Mouse (Mus musculus): ENCODE results near the gene Itk. TPM values are rescaled to one million over a fixed set of nuclear protein-coding genes. Genes with fewer than 3 reads are reported as not detected.

Itk gene
- polyA plus RNA-seq, 1 experiment from 2014 or later, result 0.05 TPM

GRCm38 (mm10) chr11:46278709-46279108 is 110.6 kb downstream of the Itk start:
- Histone ChIP-seq H3K4me1 (replicated peaks; ENCODE audit: control insufficient read depth, insufficient read depth) (no peaks in the 10 kb centered on the region), H3K4me3 (ENCODE audit: low read depth, low read length) (no peak overlapping the region), H3K27ac (replicated peaks) (no peak overlapping the region), H3K36me3 (ENCODE audit: control insufficient read depth, insufficient read depth, low read length) (no peaks in the 10 kb centered on the region), H3K4me2 (replicated peaks; ENCODE audit: low read depth) (no peak overlapping the region), H3K27me3 (ENCODE audit: control insufficient read depth, insufficient read depth, low read length) (no peaks in the 10 kb centered on the region), H3K9ac (ENCODE audit: low read length) (no peak overlapping the region), H3K9me3 (ENCODE audit: control insufficient read depth, low read length) (no peaks in the 10 kb centered on the region)
- ATAC-seq (ENCODE audit: low FRiP score, low TSS enrichment) (no peak), DNase-seq (ENCODE audit: low spot score) (no peak)
- WGBS, result 93% methylated on average over 12 of the region's 12 CpGs
- TF ChIP-seq CTCF (IDR thresholded peaks at IDR 0.05; ENCODE audit: low read depth) (no peak), EP300 (optimal IDR thresholded peaks at IDR 0.05) (no peak)

GRCm38 (mm10) chr11:46278140-46278539 is 111.2 kb downstream of the Itk start:
- no peaks in the 10 kb centered on the region for H3K4me1 ChIP-seq (replicated peaks; ENCODE audit: control insufficient read depth, insufficient read depth)
- H3K36me3 ChIP-seq (ENCODE audit: control insufficient read depth, insufficient read depth, low read length), result no peaks in the 10 kb centered on the region
- H3K27me3 ChIP-seq (ENCODE audit: control insufficient read depth, insufficient read depth, low read length), result no peaks in the 10 kb centered on the region
- DNase-seq (ENCODE audit: low spot score) (no peak), ATAC-seq (ENCODE audit: low FRiP score, low TSS enrichment) (no peak)
- TF ChIP-seq CTCF (IDR thresholded peaks at IDR 0.05; ENCODE audit: low read depth) (no peak), EP300 (optimal IDR thresholded peaks at IDR 0.05) (no peak)
- no peak overlapping the region for H3K4me3 ChIP-seq (ENCODE audit: low read depth, low read length)
- no peak overlapping the region for H3K27ac ChIP-seq (replicated peaks)
- WGBS, result 88% methylated on average over 5 of the region's 5 CpGs
- no peak overlapping the region for H3K4me2 ChIP-seq (replicated peaks; ENCODE audit: low read depth)
- no peaks in the 10 kb centered on the region for H3K9me3 ChIP-seq (ENCODE audit: control insufficient read depth, low read length)
- no peak overlapping the region for H3K9ac ChIP-seq (ENCODE audit: low read length)

GRCm38 (mm10) chr11:46276778-46277177 is 112.5 kb downstream of the Itk start:
- DNase-seq (ENCODE audit: low spot score) (peak; percentile 56), ATAC-seq (ENCODE audit: low FRiP score, low TSS enrichment) (peak; percentile 41)
- TF ChIP-seq EP300 (optimal IDR thresholded peaks at IDR 0.05) (no peak), CTCF (IDR thresholded peaks at IDR 0.05; ENCODE audit: low read depth) (peak; percentile 71)
- H3K4me3 ChIP-seq (ENCODE audit: low read depth, low read length), result no peak overlapping the region
- H3K9ac ChIP-seq (ENCODE audit: low read length), result no peak overlapping the region
- H3K4me1 ChIP-seq (replicated peaks; ENCODE audit: control insufficient read depth, insufficient read depth), result no peaks in the 10 kb centered on the region
- no peaks in the 10 kb centered on the region for H3K36me3 ChIP-seq (ENCODE audit: control insufficient read depth, insufficient read depth, low read length)
- no peak overlapping the region for H3K4me2 ChIP-seq (replicated peaks; ENCODE audit: low read depth)
- whole genome bisulfite sequencing, result 46% methylated on average over 5 of the region's 5 CpGs
- H3K27ac ChIP-seq (replicated peaks), result no peak overlapping the region
- H3K9me3 ChIP-seq (ENCODE audit: control insufficient read depth, low read length), result no peaks in the 10 kb centered on the region
- H3K27me3 ChIP-seq (ENCODE audit: control insufficient read depth, insufficient read depth, low read length), result no peaks in the 10 kb centered on the region

- Histone ChIP-seq H3K9me3 (ENCODE audit: control insufficient read depth, low read length) (no peaks in the 10 kb centered on the region), H3K36me3 (ENCODE audit: control insufficient read depth, insufficient read depth, low read length) (no peaks in the 10 kb centered on the region), H3K4me3 (ENCODE audit: low read depth, low read length) (no peak overlapping the region), H3K4me1 (replicated peaks; ENCODE audit: control insufficient read depth, insufficient read depth) (no peaks in the 10 kb centered on the region), H3K9ac (ENCODE audit: low read length) (no peak overlapping the region), H3K27ac (replicated peaks) (no peak overlapping the region), H3K27me3 (ENCODE audit: control insufficient read depth, insufficient read depth, low read length) (no peaks in the 10 kb centered on the region), H3K4me2 (replicated peaks; ENCODE audit: low read depth) (no peak overlapping the region)
- WGBS, result 91% methylated on average over 8 of the region's 8 CpGs
- ATAC-seq (ENCODE audit: low FRiP score, low TSS enrichment) (no peak), DNase-seq (ENCODE audit: low spot score) (no peak)
- TF ChIP-seq EP300 (optimal IDR thresholded peaks at IDR 0.05) (no peak), CTCF (IDR thresholded peaks at IDR 0.05; ENCODE audit: low read depth) (no peak)
Measured at GRCm38 (mm10) chr11:46276168-46276567, 113.1 kb downstream of the Itk start.

- no peaks in the 10 kb centered on the region for H3K9me3 ChIP-seq (ENCODE audit: control insufficient read depth, low read length)
- WGBS, result 9% methylated on average over 6 of the region's 6 CpGs
- ATAC-seq (ENCODE audit: low FRiP score, low TSS enrichment) (peak; percentile 84), DNase-seq (ENCODE audit: low spot score) (peak; percentile 81)
- TF ChIP-seq EP300 (optimal IDR thresholded peaks at IDR 0.05), result no peak
- peak; percentile 89 for TF ChIP-seq CTCF (IDR thresholded peaks at IDR 0.05; ENCODE audit: low read depth)
- no peak overlapping the region for H3K27ac ChIP-seq (replicated peaks)
- no peak overlapping the region for H3K9ac ChIP-seq (ENCODE audit: low read length)
- no peak overlapping the region for H3K4me3 ChIP-seq (ENCODE audit: low read depth, low read length)
- no peaks in the 10 kb centered on the region for H3K4me1 ChIP-seq (replicated peaks; ENCODE audit: control insufficient read depth, insufficient read depth)
- H3K36me3 ChIP-seq (ENCODE audit: control insufficient read depth, insufficient read depth, low read length), result no peaks in the 10 kb centered on the region
- H3K27me3 ChIP-seq (ENCODE audit: control insufficient read depth, insufficient read depth, low read length), result no peaks in the 10 kb centered on the region
- no peak overlapping the region for H3K4me2 ChIP-seq (replicated peaks; ENCODE audit: low read depth)
Measured at GRCm38 (mm10) chr11:46275302-46275701, 114.0 kb downstream of the Itk start.

Other genes with a start within 250 kb of the Itk start
- 29.2 and 30.0 TPM in 2 replicates for gene Nipal4, start 223.0 kb downstream of the Itk start, polyA plus RNA-seq (2015; fragmentation: Nextera tagmentation; extraction: Ambion mirVana)
- 6.9 and 8.2 TPM in 2 replicates for gene Fndc9, start 154.0 kb downstream of the Itk start, polyA plus RNA-seq (2015; fragmentation: Nextera tagmentation; extraction: Ambion mirVana)
- gene Cyfip2, start 76.7 kb downstream of the Itk start, polyA plus RNA-seq (2015; fragmentation: Nextera tagmentation; extraction: Ambion mirVana), result 2.8 and 3.0 TPM in 2 replicates
- gene Fam71b, start 7.0 kb upstream of the Itk start, polyA plus RNA-seq (2015; fragmentation: Nextera tagmentation; extraction: Ambion mirVana), result not detected in 2 replicates
- gene Med7, start 47.4 kb upstream of the Itk start, polyA plus RNA-seq (2015; fragmentation: Nextera tagmentation; extraction: Ambion mirVana), result 41.5 and 43.2 TPM in 2 replicates
- gene Havcr2, start 65.4 kb upstream of the Itk start, polyA plus RNA-seq (2015; fragmentation: Nextera tagmentation; extraction: Ambion mirVana), result 0.06 and 0.07 TPM in 2 replicates
- gene Gm12169, start 134.7 kb upstream of the Itk start, polyA plus RNA-seq (2015; fragmentation: Nextera tagmentation; extraction: Ambion mirVana), result not detected in 2 replicates
- gene BC053393, start 182.0 kb upstream of the Itk start, polyA plus RNA-seq (2015; fragmentation: Nextera tagmentation; extraction: Ambion mirVana), result not detected in 2 replicates
- gene Dppa1, start 239.7 kb upstream of the Itk start, polyA plus RNA-seq (2015; fragmentation: Nextera tagmentation; extraction: Ambion mirVana), result not detected in 2 replicates

All from stomach, postnatal 0 days (tissue).